Mouse (Mus musculus): ENCODE results near the gene Tbx6. TPM values are rescaled to one million over a fixed set of nuclear protein-coding genes. Genes with fewer than 3 reads are reported as not detected.

Gene Tbx6
- total and polyA plus RNA-seq, 2 experiments from 2014 or later, result 0.16 to 0.21 TPM

GRCm38 (mm10) chr7:126792721-126793443 lies 11.6 kb downstream of the Tbx6 start:
- Histone ChIP-seq H3K36me3 (ENCODE audit: insufficient read depth, low read length) (peaks cover 38% of the 10 kb centered on the region), H3K27ac (ENCODE audit: low read depth, low read length) (peak overlapping the region; percentile 73), H3K4me1 (ENCODE audit: insufficient read depth, low read length) (peaks cover 8% of the 10 kb centered on the region; the same call in 1 of the 2 replicates), H3K27me3 (ENCODE audit: insufficient read depth, low read length) (no peaks in the 10 kb centered on the region), H3K9ac (replicated peaks; ENCODE audit: low read length, poor library complexity, severe bottlenecking) (peak overlapping the region; percentile 58), H3K9me3 (ENCODE audit: low read length) (no peaks in the 10 kb centered on the region), H3K4me2 (ENCODE audit: low read depth, low read length, poor library complexity, severe bottlenecking) (peak overlapping the region; percentile 60), H3K4me3 (ENCODE audit: low read depth, low read length) (peak overlapping the region; percentile 57)
- DNase-seq (ENCODE audit: low spot score), result no peak
- WGBS, result 30% methylated on average over 11 of the region's 11 CpGs
- no peak for TF ChIP-seq CTCF (IDR thresholded peaks at IDR 0.05)
- peak; percentile 12; the same call in 1 of the 2 replicates for ATAC-seq (ENCODE audit: low FRiP score)

DNA sequence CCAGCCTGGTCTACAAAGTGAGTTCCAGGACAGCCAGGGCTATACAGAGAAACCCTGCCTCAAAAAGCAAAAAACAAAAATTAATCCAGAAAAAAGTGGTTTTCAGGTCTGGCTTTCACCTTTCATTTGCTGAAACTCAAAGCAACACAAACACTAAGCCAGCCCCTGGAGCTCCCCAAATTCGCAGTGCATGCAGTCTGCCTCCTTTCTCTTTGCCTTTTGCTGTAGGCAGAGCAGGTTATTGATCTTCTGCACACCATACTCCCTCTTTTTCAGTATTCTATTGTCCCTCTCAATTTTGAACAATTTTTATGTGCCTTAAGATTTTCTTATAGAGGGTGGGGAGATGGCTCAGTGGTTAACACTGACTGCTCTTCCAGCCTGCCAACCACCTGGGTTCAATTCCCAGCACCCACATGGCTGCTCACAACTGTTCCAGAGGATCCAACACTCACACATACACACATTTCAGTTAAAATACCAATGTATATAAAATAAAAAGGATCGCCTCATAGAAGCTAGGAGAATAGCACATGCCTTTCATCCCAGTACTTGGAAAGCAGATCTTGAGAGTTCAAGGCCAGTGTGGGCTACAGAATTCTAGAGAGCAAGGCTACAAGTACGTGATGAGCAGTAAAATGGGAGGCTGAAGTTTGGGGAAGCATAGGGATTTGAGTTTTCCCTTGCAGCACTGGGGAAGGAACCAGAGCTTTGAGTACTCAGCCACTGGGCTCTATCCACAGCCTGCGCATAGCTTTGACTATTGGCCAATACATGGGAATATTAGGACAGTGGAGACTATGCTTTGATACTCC lies 12.4 kb downstream of the Tbx6 start:
- no peak overlapping the region for H3K9ac ChIP-seq (replicated peaks; ENCODE audit: low read length, poor library complexity, severe bottlenecking)
- WGBS, result 76% methylated on average over 4 of the region's 4 CpGs
- no peak overlapping the region for H3K4me2 ChIP-seq (ENCODE audit: low read depth, low read length, poor library complexity, severe bottlenecking)
- H3K4me1 ChIP-seq (ENCODE audit: insufficient read depth, low read length), result peaks cover 8% of the 10 kb centered on the region; the same call in 1 of the 2 replicates
- DNase-seq (ENCODE audit: low spot score) (no peak), ATAC-seq (ENCODE audit: low FRiP score) (no peak)
- H3K4me3 ChIP-seq (ENCODE audit: low read depth, low read length), result no peak overlapping the region
- no peak for TF ChIP-seq CTCF (IDR thresholded peaks at IDR 0.05)
- no peaks in the 10 kb centered on the region for H3K27me3 ChIP-seq (ENCODE audit: insufficient read depth, low read length)
- H3K36me3 ChIP-seq (ENCODE audit: insufficient read depth, low read length), result peaks cover 30% of the 10 kb centered on the region
- no peaks in the 10 kb centered on the region for H3K9me3 ChIP-seq (ENCODE audit: low read length)
- no peak overlapping the region for H3K27ac ChIP-seq (ENCODE audit: low read depth, low read length)

- no peak overlapping the region for H3K9ac ChIP-seq (replicated peaks; ENCODE audit: low read length, poor library complexity, severe bottlenecking)
- no peak for TF ChIP-seq CTCF (IDR thresholded peaks at IDR 0.05)
- ATAC-seq (ENCODE audit: low FRiP score), result no peak
- peaks cover 24% of the 10 kb centered on the region for H3K36me3 ChIP-seq (ENCODE audit: insufficient read depth, low read length)
- WGBS, result 77% methylated on average over 4 of the region's 4 CpGs
- H3K4me1 ChIP-seq (ENCODE audit: insufficient read depth, low read length), result peaks cover 8% of the 10 kb centered on the region; the same call in 1 of the 2 replicates
- H3K9me3 ChIP-seq (ENCODE audit: low read length), result no peaks in the 10 kb centered on the region
- DNase-seq (ENCODE audit: low spot score), result no peak
- H3K4me3 ChIP-seq (ENCODE audit: low read depth, low read length), result no peak overlapping the region
- no peak overlapping the region for H3K27ac ChIP-seq (ENCODE audit: low read depth, low read length)
- H3K27me3 ChIP-seq (ENCODE audit: insufficient read depth, low read length), result no peaks in the 10 kb centered on the region
- H3K4me2 ChIP-seq (ENCODE audit: low read depth, low read length, poor library complexity, severe bottlenecking), result no peak overlapping the region
Observed at GRCm38 (mm10) chr7:126794271-126794605, 13.0 kb downstream of the Tbx6 start.

DNA sequence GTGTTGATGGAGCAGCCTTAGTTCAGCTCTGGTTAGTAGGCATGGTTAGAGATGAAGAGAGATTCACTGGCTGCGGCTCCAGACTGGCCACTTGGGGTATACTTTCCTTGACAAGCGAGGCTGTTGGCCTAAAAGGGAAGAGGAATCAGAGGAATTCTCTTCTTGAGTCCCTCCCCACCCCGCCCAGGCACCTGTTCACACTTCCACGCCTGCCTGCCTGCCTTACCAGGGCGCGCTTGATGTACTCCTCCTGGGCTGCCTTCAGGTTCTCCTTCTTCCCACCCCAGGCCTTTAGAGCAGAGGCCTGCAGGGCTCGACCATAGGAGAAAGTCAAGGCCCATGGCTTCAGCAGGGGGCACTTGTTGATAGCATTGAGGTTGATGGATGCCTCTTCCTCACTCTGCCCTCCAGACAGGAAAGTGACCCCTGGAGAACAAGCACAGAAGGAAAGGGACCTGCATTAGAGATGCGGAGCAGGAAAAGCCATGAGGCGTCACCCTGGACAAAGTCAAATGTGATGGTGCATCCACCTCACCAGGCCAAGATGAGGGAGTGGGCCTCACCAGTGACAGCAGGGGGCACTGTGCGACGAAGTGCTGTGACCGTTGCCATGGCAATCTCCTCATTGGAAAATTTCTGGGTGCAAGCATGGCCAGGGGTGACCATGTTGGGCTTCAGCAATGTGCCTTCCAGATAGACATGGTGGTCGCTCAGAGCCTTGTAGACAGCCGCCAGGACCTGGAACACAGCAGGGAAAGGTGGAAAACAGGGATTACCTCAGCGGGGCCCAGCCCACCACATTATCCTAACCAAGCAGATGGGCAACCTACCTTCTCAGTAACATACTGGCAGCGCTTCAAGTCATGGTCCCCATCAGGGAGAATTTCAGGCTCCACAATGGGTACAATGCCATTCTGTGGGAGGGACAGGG lies 14.4 kb downstream of the Tbx6 start:
- H3K4me3 ChIP-seq (ENCODE audit: low read depth, low read length), result no peak overlapping the region
- peaks cover 16% of the 10 kb centered on the region for H3K4me1 ChIP-seq (ENCODE audit: insufficient read depth, low read length)
- 76% methylated on average over 16 of the region's 16 CpGs for WGBS
- no peaks in the 10 kb centered on the region for H3K9me3 ChIP-seq (ENCODE audit: low read length)
- H3K36me3 ChIP-seq (ENCODE audit: insufficient read depth, low read length), result peaks cover 16% of the 10 kb centered on the region; the same call in 1 of the 2 replicates
- peak; percentile 51 for TF ChIP-seq CTCF (IDR thresholded peaks at IDR 0.05)
- DNase-seq (ENCODE audit: low spot score) (no peak), ATAC-seq (ENCODE audit: low FRiP score) (no peak)
- no peak overlapping the region for H3K4me2 ChIP-seq (ENCODE audit: low read depth, low read length, poor library complexity, severe bottlenecking)
- no peak overlapping the region for H3K27ac ChIP-seq (ENCODE audit: low read depth, low read length)
- H3K27me3 ChIP-seq (ENCODE audit: insufficient read depth, low read length), result no peaks in the 10 kb centered on the region
- no peak overlapping the region for H3K9ac ChIP-seq (replicated peaks; ENCODE audit: low read length, poor library complexity, severe bottlenecking)

GRCm38 (mm10) chr7:126796350-126796932 lies 15.2 kb downstream of the Tbx6 start:
- no peak overlapping the region for H3K4me3 ChIP-seq (ENCODE audit: low read depth, low read length)
- H3K9ac ChIP-seq (replicated peaks; ENCODE audit: low read length, poor library complexity, severe bottlenecking), result no peak overlapping the region
- peak overlapping the region; percentile 87; the same call in 1 of the 2 replicates for H3K4me2 ChIP-seq (ENCODE audit: low read depth, low read length, poor library complexity, severe bottlenecking)

More at GRCm38 (mm10) chr7:126796350-126796932, 15.2 kb downstream of the Tbx6 start:
- H3K9me3 ChIP-seq (ENCODE audit: low read length), result no peaks in the 10 kb centered on the region
- peak; percentile 79 for DNase-seq (ENCODE audit: low spot score)
- TF ChIP-seq CTCF (IDR thresholded peaks at IDR 0.05), result peak; percentile 59
- H3K27me3 ChIP-seq (ENCODE audit: insufficient read depth, low read length), result no peaks in the 10 kb centered on the region
- H3K27ac ChIP-seq (ENCODE audit: low read depth, low read length), result no peak overlapping the region
- no peak for ATAC-seq (ENCODE audit: low FRiP score)
- 65% methylated on average over 8 of the region's 8 CpGs for WGBS
- peaks cover 16% of the 10 kb centered on the region; the same call in 1 of the 2 replicates for H3K36me3 ChIP-seq (ENCODE audit: insufficient read depth, low read length)
- peaks cover 12% of the 10 kb centered on the region for H3K4me1 ChIP-seq (ENCODE audit: insufficient read depth, low read length)

Data from midbrain, postnatal 0 days (tissue).